Mouse (Mus musculus) natural killer cell, adult 2 months (primary cell): ENCODE results near the gene Cd28.
"Not testable (repeated sequence)": the region's sequence is repeated elsewhere in the genome, so short reads cannot be mapped to it uniquely, and the experiment has no call there.

ENCODE experiments used
- DNase-seq, 2 experiments: peaks; one replicate each; pipeline ENCODE4 v3.0.0; 2022; ENCODE audit warnings: low spot score in 2 of 2

Cd28 gene

GRCm38 (mm10) chr1:60799795-60800345, 83.3 kb downstream of the Cd28 start:
- no peak for DNase-seq

GRCm38 (mm10) chr1:60801210-60801671, 84.6 kb downstream of the Cd28 start:
- DNase-seq = no peak

- DNase-seq = no peak
These were observed 86.7 kb downstream of the Cd28 start for GRCm38 (mm10) chr1:60803128-60803824.

- DNase-seq = no peak
These were observed 87.5 kb downstream of the Cd28 start for GRCm38 (mm10) chr1:60803825-60804696.

- no peak for DNase-seq
These were observed 88.6 kb downstream of the Cd28 start for GRCm38 (mm10) chr1:60805178-60805577.

GRCm38 (mm10) chr1:60807748-60808147, 91.1 kb downstream of the Cd28 start:
- DNase-seq = no peak

- no peak for DNase-seq
These were observed 91.9 kb downstream of the Cd28 start for GRCm38 (mm10) chr1:60808466-60808865.

GRCm38 (mm10) chr1:60809166-60809565, 92.6 kb downstream of the Cd28 start:
- DNase-seq = no peak

GRCm38 (mm10) chr1:60810821-60811220, 94.2 kb downstream of the Cd28 start:
- no peak for DNase-seq

- no peak for DNase-seq
These were observed 95.4 kb downstream of the Cd28 start for GRCm38 (mm10) chr1:60811998-60812397.

GRCm38 (mm10) chr1:60813411-60813810, 96.8 kb downstream of the Cd28 start:
- DNase-seq = no peak

GRCm38 (mm10) chr1:60815912-60816311, 99.3 kb downstream of the Cd28 start:
- no peak for DNase-seq

GRCm38 (mm10) chr1:60818491-60818890, 101.9 kb downstream of the Cd28 start:
- not testable (repeated sequence) for DNase-seq

GRCm38 (mm10) chr1:60819993-60820392, 103.4 kb downstream of the Cd28 start:
- DNase-seq = no peak

- no peak for DNase-seq
These were observed 104.4 kb downstream of the Cd28 start for GRCm38 (mm10) chr1:60820981-60821380.

GRCm38 (mm10) chr1:60821590-60821989, 105.0 kb downstream of the Cd28 start:
- DNase-seq = peak in 1 of 2 experiments; percentile 11
